Mouse (Mus musculus) heart, adult 2 months (tissue): ENCODE results near the gene Tnk2. TPM values are rescaled to one million over a fixed set of nuclear protein-coding genes. Genes with fewer than 3 reads are reported as not detected.

Source experiments
- DNase-seq, 2 experiments: peaks; one replicate each; pipeline ENCODE4 v3.0.0; 2021
- H3K27ac ChIP-seq: fragments of 200-600 bp; 2 replicates; pipeline ENCODE4 v1.8.1; 2022
- H3K27me3 ChIP-seq: fragments of 200-500 bp; 2 replicates; pipeline ENCODE4 v1.6.1; 2012; ENCODE audit warnings: mild to moderate bottlenecking, low read length, inconsistent platforms, mixed read lengths; ENCODE audit not compliant: control insufficient read depth, insufficient read depth
- H3K36me3 ChIP-seq: fragments of 200-500 bp; 2 replicates; pipeline ENCODE4 v1.6.1; 2012; ENCODE audit warnings: low read length, inconsistent platforms; ENCODE audit not compliant: control insufficient read depth, insufficient read depth
- H3K4me1 ChIP-seq: fragments of 200-500 bp; 2 replicates; pipeline ENCODE4 v1.6.1; 2011; ENCODE audit warnings: low read length; ENCODE audit not compliant: control insufficient read depth, insufficient read depth
- H3K4me3 ChIP-seq: fragments of 200-600 bp; 2 replicates; pipeline ENCODE4 v1.8.1; 2022
- H3K79me2 ChIP-seq: fragments of 200-500 bp; replicated peaks from 2 replicates; pipeline ENCODE4 v1.6.1; 2012; ENCODE audit warnings: mild to moderate bottlenecking, inconsistent platforms, low read length, moderate library complexity, mixed read lengths; ENCODE audit not compliant: control insufficient read depth, insufficient read depth
- H3K9ac ChIP-seq: fragments of 200-500 bp; 2 replicates; pipeline ENCODE4 v1.6.1; 2012; ENCODE audit warnings: low read depth, mild to moderate bottlenecking, control low read depth, inconsistent platforms, low read length, mixed read lengths
- CTCF ChIP-seq: fragments of 200-600 bp; IDR thresholded peaks from 2 replicates; pipeline ENCODE4 v1.8.1; 2022; ENCODE audit warnings: antibody characterized with exemption, mild to moderate bottlenecking, moderate library complexity
- EP300 ChIP-seq: fragments of 200-500 bp; IDR thresholded peaks from 2 replicates; pipeline ENCODE4 v1.6.1; 2011; ENCODE audit warnings: low read depth, low read length, control low read depth; ENCODE audit not compliant: insufficient read depth
- POLR2A ChIP-seq: fragments of 200-500 bp; IDR thresholded peaks from 2 replicates; pipeline ENCODE4 v1.6.1; 2011; ENCODE audit warnings: mild to moderate bottlenecking, low read depth, low read length, control low read depth; ENCODE audit not compliant: insufficient read depth
- WGBS: fragments of 180-500 bp; shearing (Covaris S2); methylation state at CpG from one replicate; pipeline ENCODE4 v1.1.7; 2018; 5-methylcytosine and 5-hydroxymethylcytosine counted together
- intact Hi-C: fragments of 180-260 bp; cut with DNase I; formaldehyde crosslinking; loops from one replicate; pipeline ENCODE4 v1.15.1; 2025
- polyA plus RNA-seq: library from polyadenylated mRNA; depleted of rRNA; stranded (reverse); fragments of >200 nt; gene quantifications from 2 replicates; pipeline ENCODE4 v1.2.3, GENCODE M21; 2012
- total RNA-seq, 2 experiments: library from RNA; stranded (reverse); gene quantifications; 2 replicates each; pipeline ENCODE4 v1.2.3; 2021

Tnk2 gene
- total and polyA plus RNA-seq, 3 experiments, result 17.8 to 37.0 (median 19.6) TPM

- Histone ChIP-seq H3K36me3 (peaks cover 2% of the 10 kb centered on the region; the same call in 1 of the 2 replicates), H3K4me1 (peaks cover 28% of the 10 kb centered on the region), H3K27ac (no peak overlapping the region), H3K4me3 (no peak overlapping the region), H3K79me2 (no peaks in the 10 kb centered on the region), H3K27me3 (no peaks in the 10 kb centered on the region), H3K9ac (no peak overlapping the region)
- TF ChIP-seq CTCF, result no peak
- TF ChIP-seq EP300, result no peak
- no peak for TF ChIP-seq POLR2A
- 80% methylated on average over 9 of the region's 9 CpGs for WGBS
- intact Hi-C loops, result no loop called here
- DNase-seq, result peak in 1 of 2 experiments; percentile 18
Measured at GRCm38 (mm10) chr16:32663231-32663858, 19.7 kb downstream of the Tnk2 start.

GRCm38 (mm10) chr16:32664211-32664610 lies 20.5 kb downstream of the Tnk2 start:
- TF ChIP-seq POLR2A (no peak), CTCF (no peak)
- no peak for DNase-seq
- no peak overlapping the region for H3K4me3 ChIP-seq
- H3K27ac ChIP-seq, result no peak overlapping the region
- intact Hi-C loops, result no loop called here
- no peaks in the 10 kb centered on the region for H3K27me3 ChIP-seq
- H3K79me2 ChIP-seq, result no peaks in the 10 kb centered on the region
- WGBS, result 92% methylated on average over 2 of the region's 2 CpGs
- peaks cover 27% of the 10 kb centered on the region for H3K4me1 ChIP-seq
- no peak overlapping the region for H3K9ac ChIP-seq
- peaks cover 2% of the 10 kb centered on the region; the same call in 1 of the 2 replicates for H3K36me3 ChIP-seq

- Histone ChIP-seq H3K9ac (no peak overlapping the region), H3K4me1 (peaks cover 21% of the 10 kb centered on the region), H3K79me2 (no peaks in the 10 kb centered on the region), H3K4me3 (no peak overlapping the region), H3K27ac (peak overlapping the region; percentile 76), H3K27me3 (no peaks in the 10 kb centered on the region), H3K36me3 (no peaks in the 10 kb centered on the region)
- intact Hi-C loops, result no loop called here
- whole genome bisulfite sequencing, result 36% methylated on average over 11 of the region's 11 CpGs
- peak; percentile 52 to 62 for DNase-seq
- TF ChIP-seq POLR2A (no peak), EP300 (0 out of 2 replicates have a peak, but pooled peaks have one; percentile 24), CTCF (no peak)
Measured at GRCm38 (mm10) chr16:32665851-32666665, 22.4 kb downstream of the Tnk2 start.

- intact Hi-C loops, result no loop called here
- no peak for TF ChIP-seq POLR2A
- peak; percentile 2 to 15 for DNase-seq
- H3K79me2 ChIP-seq, result no peaks in the 10 kb centered on the region
- H3K4me1 ChIP-seq, result peaks cover 17% of the 10 kb centered on the region
- H3K27me3 ChIP-seq, result no peaks in the 10 kb centered on the region
- peak overlapping the region; percentile 76 for H3K27ac ChIP-seq
- H3K4me3 ChIP-seq, result no peak overlapping the region
- H3K9ac ChIP-seq, result no peak overlapping the region
- no peaks in the 10 kb centered on the region for H3K36me3 ChIP-seq
- 66% methylated on average over 9 of the region's 9 CpGs for WGBS
Measured at GRCm38 (mm10) chr16:32666671-32667551, 23.2 kb downstream of the Tnk2 start.

- Histone ChIP-seq H3K79me2 (no peaks in the 10 kb centered on the region), H3K4me3 (no peak overlapping the region), H3K27me3 (no peaks in the 10 kb centered on the region), H3K27ac (peak overlapping the region; percentile 31), H3K4me1 (peaks cover 21% of the 10 kb centered on the region), H3K9ac (no peak overlapping the region), H3K36me3 (no peaks in the 10 kb centered on the region)
- intact Hi-C loops, result no loop called here
- peak in 1 of 2 experiments; percentile 39 for DNase-seq
- 41% methylated on average over 3 of the region's 3 CpGs for WGBS
- TF ChIP-seq POLR2A, result no peak
- no peak for TF ChIP-seq EP300
- TF ChIP-seq CTCF, result no peak
Measured at GRCm38 (mm10) chr16:32667552-32667872, 23.8 kb downstream of the Tnk2 start.
